Mouse (Mus musculus): ENCODE measurements at regions not wholly inside any gene's neighbourhood (a gene's known extent, or its start where the extent isn't known, plus 50 kb on each side); places are given as distances from the start of the nearest gene placed in this dataset.

GRCm38 (mm10) chr3:53393945-53394344, 69.2 kb downstream of the Nhlrc3 start:
- Histone ChIP-seq H3K27ac (no peak overlapping the region), H3K4me3 (no peak overlapping the region), H3K4me1 (no peaks in the 10 kb centered on the region), H3K27me3 (no peaks in the 10 kb centered on the region), H3K9ac (no peak overlapping the region), H3K9me3 (no peaks in the 10 kb centered on the region), H3K36me3 (no peaks in the 10 kb centered on the region), H3K4me2 (no peak overlapping the region)
- no peak for ATAC-seq (ENCODE audit: insufficient number of reproducible peaks, insufficient read depth, low FRiP score, low TSS enrichment, low read depth)
- 39% methylated on average over 7 of the region's 7 CpGs for WGBS

GRCm38 (mm10) chr3:53381704-53382581, 81.2 kb downstream of the Nhlrc3 start:
- no peak for ATAC-seq (ENCODE audit: insufficient number of reproducible peaks, insufficient read depth, low FRiP score, low TSS enrichment, low read depth)
- Histone ChIP-seq H3K4me3 (no peak overlapping the region), H3K27me3 (no peaks in the 10 kb centered on the region), H3K9me3 (no peaks in the 10 kb centered on the region), H3K36me3 (no peaks in the 10 kb centered on the region), H3K4me2 (no peak overlapping the region), H3K4me1 (no peaks in the 10 kb centered on the region), H3K9ac (no peak overlapping the region), H3K27ac (no peak overlapping the region)
- 65% methylated on average over 14 of the region's 14 CpGs for WGBS

- ATAC-seq (ENCODE audit: insufficient number of reproducible peaks, insufficient read depth, low FRiP score, low TSS enrichment, low read depth) = no peak
- Histone ChIP-seq H3K4me1 (no peaks in the 10 kb centered on the region), H3K9me3 (no peaks in the 10 kb centered on the region), H3K4me2 (no peak overlapping the region), H3K36me3 (no peaks in the 10 kb centered on the region), H3K27me3 (peaks cover 7% of the 10 kb centered on the region; the same call in 1 of the 2 replicates), H3K27ac (no peak overlapping the region), H3K9ac (no peak overlapping the region), H3K4me3 (no peak overlapping the region)
- 62% methylated on average over 4 of the region's 4 CpGs for WGBS
Observed at GRCm38 (mm10) chr3:53379519-53380181, 83.5 kb downstream of the Nhlrc3 start.

GRCm38 (mm10) chr3:53376864-53377447, 86.2 kb downstream of the Nhlrc3 start:
- Histone ChIP-seq H3K9me3 (no peaks in the 10 kb centered on the region), H3K4me2 (no peak overlapping the region), H3K36me3 (no peaks in the 10 kb centered on the region), H3K4me3 (no peak overlapping the region), H3K9ac (no peak overlapping the region), H3K4me1 (no peaks in the 10 kb centered on the region), H3K27me3 (peaks cover 7% of the 10 kb centered on the region; the same call in 1 of the 2 replicates), H3K27ac (no peak overlapping the region)
- no peak for ATAC-seq (ENCODE audit: insufficient number of reproducible peaks, insufficient read depth, low FRiP score, low TSS enrichment, low read depth)
- 84% methylated on average over 3 of the region's 3 CpGs for WGBS

GRCm38 (mm10) chr3:53372887-53373286, 90.2 kb downstream of the Nhlrc3 start:
- Histone ChIP-seq H3K9ac (no peak overlapping the region), H3K27me3 (peaks cover 7% of the 10 kb centered on the region; the same call in 1 of the 2 replicates), H3K27ac (no peak overlapping the region), H3K4me1 (no peaks in the 10 kb centered on the region), H3K4me2 (no peak overlapping the region), H3K36me3 (no peaks in the 10 kb centered on the region), H3K9me3 (peaks cover 5% of the 10 kb centered on the region; the same call in 1 of the 2 replicates), H3K4me3 (no peak overlapping the region)
- no peak for ATAC-seq (ENCODE audit: insufficient number of reproducible peaks, insufficient read depth, low FRiP score, low TSS enrichment, low read depth)
- WGBS = 60% methylated on average over 7 of the region's 7 CpGs

- Histone ChIP-seq H3K27ac (no peak overlapping the region), H3K27me3 (peaks cover 7% of the 10 kb centered on the region; the same call in 1 of the 2 replicates), H3K4me1 (no peaks in the 10 kb centered on the region), H3K4me2 (no peak overlapping the region), H3K36me3 (no peaks in the 10 kb centered on the region), H3K9ac (no peak overlapping the region), H3K9me3 (peaks cover 5% of the 10 kb centered on the region; the same call in 1 of the 2 replicates), H3K4me3 (no peak overlapping the region)
- WGBS = 69% methylated on average over 7 of the region's 7 CpGs
- ATAC-seq (ENCODE audit: insufficient number of reproducible peaks, insufficient read depth, low FRiP score, low TSS enrichment, low read depth) = no peak
Observed at GRCm38 (mm10) chr3:53371910-53372309, 91.2 kb downstream of the Nhlrc3 start.

GRCm38 (mm10) chr3:53361202-53361601, 101.9 kb downstream of the Nhlrc3 start:
- ATAC-seq (ENCODE audit: insufficient number of reproducible peaks, insufficient read depth, low FRiP score, low TSS enrichment, low read depth) = no peak
- H3K4me2 ChIP-seq = no peak overlapping the region
- WGBS = 80% methylated on average over 4 of the region's 4 CpGs
- no peak overlapping the region for H3K4me3 ChIP-seq
- peaks cover 25% of the 10 kb centered on the region for H3K27me3 ChIP-seq
- H3K4me1 ChIP-seq = no peaks in the 10 kb centered on the region
- H3K36me3 ChIP-seq = no peaks in the 10 kb centered on the region
- H3K9ac ChIP-seq = no peak overlapping the region
- no peak overlapping the region for H3K27ac ChIP-seq
- peaks cover 9% of the 10 kb centered on the region; the same call in 1 of the 2 replicates for H3K9me3 ChIP-seq

- H3K4me2 ChIP-seq = peak overlapping the region; percentile 19; the same call in 1 of the 2 replicates
- H3K9me3 ChIP-seq = 0 out of 2 replicates have a peak, but pooled peaks cover 2% of the 10 kb centered on the region
- H3K4me1 ChIP-seq = peaks cover 9% of the 10 kb centered on the region; the same call in 1 of the 2 replicates
- H3K27ac ChIP-seq = peak overlapping the region; percentile 76
- 21% methylated on average over 8 of the region's 8 CpGs for WGBS
- H3K4me3 ChIP-seq = no peak overlapping the region
- H3K27me3 ChIP-seq = peaks cover 42% of the 10 kb centered on the region
- no peak overlapping the region for H3K9ac ChIP-seq
- no peaks in the 10 kb centered on the region for H3K36me3 ChIP-seq
- ATAC-seq (ENCODE audit: insufficient number of reproducible peaks, insufficient read depth, low FRiP score, low TSS enrichment, low read depth) = peak; percentile 69; the same call in 1 of the 2 replicates
Observed at GRCm38 (mm10) chr3:53353693-53354092, 109.4 kb downstream of the Nhlrc3 start.

GRCm38 (mm10) chr3:53353282-53353681, 109.8 kb downstream of the Nhlrc3 start:
- Histone ChIP-seq H3K27me3 (peaks cover 43% of the 10 kb centered on the region), H3K9ac (no peak overlapping the region), H3K36me3 (no peaks in the 10 kb centered on the region), H3K27ac (peak overlapping the region; percentile 76), H3K4me2 (peak overlapping the region; percentile 19; the same call in 1 of the 2 replicates), H3K4me1 (peaks cover 9% of the 10 kb centered on the region; the same call in 1 of the 2 replicates), H3K9me3 (no peaks in the 10 kb centered on the region), H3K4me3 (no peak overlapping the region)
- 44% methylated on average over 7 of the region's 7 CpGs for WGBS
- ATAC-seq (ENCODE audit: insufficient number of reproducible peaks, insufficient read depth, low FRiP score, low TSS enrichment, low read depth) = no peak; the same call in 1 of the 2 replicates

GRCm38 (mm10) chr3:53343638-53344037, 119.5 kb downstream of the Nhlrc3 start:
- whole genome bisulfite sequencing = 51% methylated on average over 6 of the region's 6 CpGs
- Histone ChIP-seq H3K27me3 (peaks cover 33% of the 10 kb centered on the region), H3K4me2 (no peak overlapping the region), H3K4me1 (peaks cover 9% of the 10 kb centered on the region; the same call in 1 of the 2 replicates), H3K9ac (no peak overlapping the region), H3K36me3 (no peaks in the 10 kb centered on the region), H3K9me3 (no peaks in the 10 kb centered on the region), H3K27ac (no peak overlapping the region), H3K4me3 (no peak overlapping the region)
- ATAC-seq (ENCODE audit: insufficient number of reproducible peaks, insufficient read depth, low FRiP score, low TSS enrichment, low read depth) = no peak
